Mouse (Mus musculus): ENCODE measurements around the gene Rimklb. TPM values are rescaled to one million over a fixed set of nuclear protein-coding genes. Genes with fewer than 3 reads are reported as not detected.

The Rimklb gene
- polyA plus RNA-seq, 1 experiment, result 0.27 TPM

- H3K27me3 ChIP-seq (replicated peaks; ENCODE audit: control insufficient read depth, insufficient read depth, low read length), result no peaks in the 10 kb centered on the region
- no peak overlapping the region for H3K4me3 ChIP-seq (ENCODE audit: insufficient read depth, low read depth, low read length)
- no peak for DNase-seq
- H3K4me1 ChIP-seq (ENCODE audit: control insufficient read depth, insufficient read depth, low read length), result no peaks in the 10 kb centered on the region
- H3K36me3 ChIP-seq (ENCODE audit: control insufficient read depth, insufficient read depth, low read length), result no peaks in the 10 kb centered on the region
- TF ChIP-seq CTCF (conservative IDR thresholded peaks at IDR 0.05; ENCODE audit: insufficient read depth, insufficient read length, low read depth, low read length), result no peak
- TF ChIP-seq POLR2A (IDR thresholded peaks at IDR 0.05; ENCODE audit: low read depth, low read length), result no peak
- H3K27ac ChIP-seq (ENCODE audit: insufficient read depth, low read depth, low read length), result no peak overlapping the region
- 94% methylated on average over 15 of the region's 15 CpGs for WGBS
Measured at GRCm38 (mm10) chr6:122469030-122469640, 29.4 kb downstream of the Rimklb start.

GRCm38 (mm10) chr6:122466092-122466713, 32.4 kb downstream of the Rimklb start:
- TF ChIP-seq POLR2A (IDR thresholded peaks at IDR 0.05; ENCODE audit: low read depth, low read length), result no peak
- TF ChIP-seq CTCF (conservative IDR thresholded peaks at IDR 0.05; ENCODE audit: insufficient read depth, insufficient read length, low read depth, low read length), result no peak
- no peak for DNase-seq
- 82% methylated on average over 3 of the region's 3 CpGs for WGBS
- Histone ChIP-seq H3K4me3 (ENCODE audit: insufficient read depth, low read depth, low read length) (no peak overlapping the region), H3K27ac (ENCODE audit: insufficient read depth, low read depth, low read length) (no peak overlapping the region), H3K4me1 (ENCODE audit: control insufficient read depth, insufficient read depth, low read length) (no peaks in the 10 kb centered on the region), H3K36me3 (ENCODE audit: control insufficient read depth, insufficient read depth, low read length) (no peaks in the 10 kb centered on the region), H3K27me3 (replicated peaks; ENCODE audit: control insufficient read depth, insufficient read depth, low read length) (no peaks in the 10 kb centered on the region)

GRCm38 (mm10) chr6:122458946-122459693, 39.4 kb downstream of the Rimklb start:
- no peak overlapping the region for H3K4me3 ChIP-seq (ENCODE audit: insufficient read depth, low read depth, low read length)
- TF ChIP-seq POLR2A (IDR thresholded peaks at IDR 0.05; ENCODE audit: low read depth, low read length) (no peak), CTCF (conservative IDR thresholded peaks at IDR 0.05; ENCODE audit: insufficient read depth, insufficient read length, low read depth, low read length) (no peak)
- H3K36me3 ChIP-seq (ENCODE audit: control insufficient read depth, insufficient read depth, low read length), result no peaks in the 10 kb centered on the region
- H3K27me3 ChIP-seq (replicated peaks; ENCODE audit: control insufficient read depth, insufficient read depth, low read length), result no peaks in the 10 kb centered on the region
- H3K4me1 ChIP-seq (ENCODE audit: control insufficient read depth, insufficient read depth, low read length), result no peaks in the 10 kb centered on the region
- no peak for DNase-seq
- H3K27ac ChIP-seq (ENCODE audit: insufficient read depth, low read depth, low read length), result no peak overlapping the region
- WGBS, result 84% methylated on average over 8 of the region's 8 CpGs

- no peak for DNase-seq
- no peak for TF ChIP-seq POLR2A (IDR thresholded peaks at IDR 0.05; ENCODE audit: low read depth, low read length)
- no peak for TF ChIP-seq CTCF (conservative IDR thresholded peaks at IDR 0.05; ENCODE audit: insufficient read depth, insufficient read length, low read depth, low read length)
- WGBS, result 89% methylated on average over 7 of the region's 7 CpGs
- Histone ChIP-seq H3K27ac (ENCODE audit: insufficient read depth, low read depth, low read length) (no peak overlapping the region), H3K27me3 (replicated peaks; ENCODE audit: control insufficient read depth, insufficient read depth, low read length) (no peaks in the 10 kb centered on the region), H3K4me3 (ENCODE audit: insufficient read depth, low read depth, low read length) (no peak overlapping the region), H3K4me1 (ENCODE audit: control insufficient read depth, insufficient read depth, low read length) (no peaks in the 10 kb centered on the region), H3K36me3 (ENCODE audit: control insufficient read depth, insufficient read depth, low read length) (no peaks in the 10 kb centered on the region)
Measured at GRCm38 (mm10) chr6:122447848-122448247, 50.7 kb downstream of the Rimklb start.

GRCm38 (mm10) chr6:122445215-122445614, 53.3 kb downstream of the Rimklb start:
- WGBS, result 80% methylated on average over 6 of the region's 6 CpGs

GRCm38 (mm10) chr6:122440632-122441226, 57.8 kb downstream of the Rimklb start:
- Histone ChIP-seq H3K27me3 (replicated peaks; ENCODE audit: control insufficient read depth, insufficient read depth, low read length) (no peaks in the 10 kb centered on the region), H3K27ac (ENCODE audit: insufficient read depth, low read depth, low read length) (no peak overlapping the region), H3K36me3 (ENCODE audit: control insufficient read depth, insufficient read depth, low read length) (no peaks in the 10 kb centered on the region), H3K4me1 (ENCODE audit: control insufficient read depth, insufficient read depth, low read length) (no peaks in the 10 kb centered on the region), H3K4me3 (ENCODE audit: insufficient read depth, low read depth, low read length) (no peak overlapping the region)
- TF ChIP-seq CTCF (conservative IDR thresholded peaks at IDR 0.05; ENCODE audit: insufficient read depth, insufficient read length, low read depth, low read length) (no peak), POLR2A (IDR thresholded peaks at IDR 0.05; ENCODE audit: low read depth, low read length) (no peak)
- WGBS, result 86% methylated on average over 4 of the region's 4 CpGs
- DNase-seq, result no peak

More at GRCm38 (mm10) chr6:122445215-122445614, 53.3 kb downstream of the Rimklb start:
- Histone ChIP-seq H3K4me1 (ENCODE audit: control insufficient read depth, insufficient read depth, low read length) (no peaks in the 10 kb centered on the region), H3K36me3 (ENCODE audit: control insufficient read depth, insufficient read depth, low read length) (no peaks in the 10 kb centered on the region), H3K27ac (ENCODE audit: insufficient read depth, low read depth, low read length) (no peak overlapping the region), H3K27me3 (replicated peaks; ENCODE audit: control insufficient read depth, insufficient read depth, low read length) (no peaks in the 10 kb centered on the region), H3K4me3 (ENCODE audit: insufficient read depth, low read depth, low read length) (no peak overlapping the region)
- TF ChIP-seq POLR2A (IDR thresholded peaks at IDR 0.05; ENCODE audit: low read depth, low read length), result no peak
- TF ChIP-seq CTCF (conservative IDR thresholded peaks at IDR 0.05; ENCODE audit: insufficient read depth, insufficient read length, low read depth, low read length), result no peak
- DNase-seq, result no peak

GRCm38 (mm10) chr6:122439249-122439648, 59.3 kb downstream of the Rimklb start:
- Histone ChIP-seq H3K4me1 (ENCODE audit: control insufficient read depth, insufficient read depth, low read length) (no peaks in the 10 kb centered on the region), H3K36me3 (ENCODE audit: control insufficient read depth, insufficient read depth, low read length) (no peaks in the 10 kb centered on the region), H3K4me3 (ENCODE audit: insufficient read depth, low read depth, low read length) (no peak overlapping the region), H3K27ac (ENCODE audit: insufficient read depth, low read depth, low read length) (no peak overlapping the region), H3K27me3 (replicated peaks; ENCODE audit: control insufficient read depth, insufficient read depth, low read length) (no peaks in the 10 kb centered on the region)
- no peak for TF ChIP-seq CTCF (conservative IDR thresholded peaks at IDR 0.05; ENCODE audit: insufficient read depth, insufficient read length, low read depth, low read length)
- no peak for TF ChIP-seq POLR2A (IDR thresholded peaks at IDR 0.05; ENCODE audit: low read depth, low read length)
- WGBS, result 76% methylated on average over 4 of the region's 4 CpGs
- no peak for DNase-seq
